Mouse (Mus musculus) E14TG2a.4 (cell line): ENCODE measurements around the gene Ffar2.

Source experiments
- H3K27me3 ChIP-seq: 2 replicates; pipeline ENCODE4 v1.6.1; 2014; ENCODE audit warnings: low read length, control low read depth; ENCODE audit not compliant: insufficient read depth
- H3K36me3 ChIP-seq: 2 replicates; pipeline ENCODE4 v1.6.1; 2014; ENCODE audit warnings: low read length, control low read depth; ENCODE audit not compliant: insufficient read depth
- H3K4me1 ChIP-seq: replicated peaks from 2 replicates; pipeline ENCODE4 v1.6.1; 2014; ENCODE audit warnings: low read depth, low read length, control low read depth
- H3K4me3 ChIP-seq: replicated peaks from 2 replicates; pipeline ENCODE4 v1.5.1; 2014; ENCODE audit warnings: mild to moderate bottlenecking, low read length
- H3K9me3 ChIP-seq: 2 replicates; pipeline ENCODE4 v1.6.1; 2014; ENCODE audit warnings: low read length, control low read depth
- CTCF ChIP-seq: conservative IDR thresholded peaks from 2 replicates; pipeline ENCODE4 v1.5.1; 2014; ENCODE audit warnings: low read length
- NANOG ChIP-seq: IDR thresholded peaks from 2 replicates; pipeline ENCODE4 v1.6.1; 2014; ENCODE audit warnings: borderline replicate concordance, low read length, mixed read lengths
- POU5F1 ChIP-seq: IDR thresholded peaks from 2 replicates; pipeline ENCODE4 v1.6.1; 2014; ENCODE audit warnings: low read length, borderline replicate concordance

The Ffar2 gene

GRCm38 (mm10) chr7:30823675-30824074 is at the start of gene Ffar2:
Ffar2 (minus strand) TSS chr7:30823775.
- H3K4me1 ChIP-seq = peaks cover 66% of the 10 kb centered on the region
- peaks cover 6% of the 10 kb centered on the region; the same call in 1 of the 2 replicates for H3K9me3 ChIP-seq
- TF ChIP-seq NANOG (no peak), POU5F1 (no peak), CTCF (no peak)
- H3K36me3 ChIP-seq = no peaks in the 10 kb centered on the region
- no peak within 1 kb of the TSS for H3K4me3 ChIP-seq
- peaks cover 42% of the 10 kb centered on the region for H3K27me3 ChIP-seq

GRCm38 (mm10) chr7:30873083-30873482 is 49.5 kb upstream of the Ffar2 start:
- no peaks in the 10 kb centered on the region for H3K36me3 ChIP-seq
- TF ChIP-seq CTCF = peak; percentile 64
- TF ChIP-seq POU5F1 = no peak
- no peak for TF ChIP-seq NANOG
- peak overlapping the region; percentile 66 for H3K4me3 ChIP-seq
- peaks cover 29% of the 10 kb centered on the region for H3K27me3 ChIP-seq
- H3K4me1 ChIP-seq = peaks cover 20% of the 10 kb centered on the region
- H3K9me3 ChIP-seq = no peaks in the 10 kb centered on the region

- Histone ChIP-seq H3K4me3 (no peak overlapping the region), H3K4me1 (peaks cover 39% of the 10 kb centered on the region), H3K9me3 (no peaks in the 10 kb centered on the region), H3K36me3 (no peaks in the 10 kb centered on the region), H3K27me3 (peaks cover 15% of the 10 kb centered on the region)
- TF ChIP-seq POU5F1 (no peak), NANOG (no peak), CTCF (no peak)
Observed at GRCm38 (mm10) chr7:30863386-30863785, 39.8 kb upstream of the Ffar2 start.

GRCm38 (mm10) chr7:30861464-30861863 is 37.9 kb upstream of the Ffar2 start, which contains the start of gene Ffar1:
Ffar1 (minus strand) TSS chr7:30861564.
- Histone ChIP-seq H3K36me3 (no peaks in the 10 kb centered on the region), H3K27me3 (peaks cover 15% of the 10 kb centered on the region), H3K4me1 (peaks cover 27% of the 10 kb centered on the region), H3K9me3 (no peaks in the 10 kb centered on the region), H3K4me3 (peak within 1 kb of the TSS; percentile 68)
- TF ChIP-seq CTCF = no peak
- no peak for TF ChIP-seq POU5F1

GRCm38 (mm10) chr7:30859635-30860402 is 36.2 kb upstream of the Ffar2 start:
- peaks cover 30% of the 10 kb centered on the region for H3K27me3 ChIP-seq
- H3K4me1 ChIP-seq = peaks cover 33% of the 10 kb centered on the region
- peak overlapping the region; percentile 68 for H3K4me3 ChIP-seq
- H3K36me3 ChIP-seq = no peaks in the 10 kb centered on the region
- TF ChIP-seq NANOG = no peak
- TF ChIP-seq CTCF = peak; percentile 93
- no peaks in the 10 kb centered on the region for H3K9me3 ChIP-seq

GRCm38 (mm10) chr7:30859290-30859634 is 35.7 kb upstream of the Ffar2 start:
- Histone ChIP-seq H3K4me1 (peaks cover 37% of the 10 kb centered on the region), H3K36me3 (no peaks in the 10 kb centered on the region), H3K27me3 (peaks cover 36% of the 10 kb centered on the region), H3K4me3 (no peak overlapping the region), H3K9me3 (no peaks in the 10 kb centered on the region)
- TF ChIP-seq POU5F1 (no peak), CTCF (peak; percentile 66)

- no peak for TF ChIP-seq NANOG
- no peak for TF ChIP-seq CTCF
- no peak for TF ChIP-seq POU5F1
- peaks cover 40% of the 10 kb centered on the region for H3K27me3 ChIP-seq
- H3K4me3 ChIP-seq = no peak overlapping the region
- H3K36me3 ChIP-seq = no peaks in the 10 kb centered on the region
- H3K9me3 ChIP-seq = no peaks in the 10 kb centered on the region
- peaks cover 44% of the 10 kb centered on the region for H3K4me1 ChIP-seq
Observed at GRCm38 (mm10) chr7:30857746-30858145, 34.2 kb upstream of the Ffar2 start.

GRCm38 (mm10) chr7:30856078-30856477 is 32.5 kb upstream of the Ffar2 start, which contains the start of gene Ffar3:
Ffar3 (minus strand) TSS chr7:30856178.
- peaks cover 45% of the 10 kb centered on the region for H3K4me1 ChIP-seq
- peaks cover 32% of the 10 kb centered on the region for H3K27me3 ChIP-seq
- H3K4me3 ChIP-seq = peak within 1 kb of the TSS; percentile 70
- TF ChIP-seq POU5F1 (no peak), CTCF (no peak), NANOG (no peak)
- no peaks in the 10 kb centered on the region for H3K9me3 ChIP-seq
- no peaks in the 10 kb centered on the region for H3K36me3 ChIP-seq

- H3K27me3 ChIP-seq = peaks cover 28% of the 10 kb centered on the region
- peaks cover 60% of the 10 kb centered on the region for H3K4me1 ChIP-seq
- H3K36me3 ChIP-seq = no peaks in the 10 kb centered on the region
- no peaks in the 10 kb centered on the region for H3K9me3 ChIP-seq
- no peak for TF ChIP-seq CTCF
- TF ChIP-seq POU5F1 = no peak
- no peak for TF ChIP-seq NANOG
- no peak overlapping the region for H3K4me3 ChIP-seq
Observed at GRCm38 (mm10) chr7:30851421-30851820, 27.8 kb upstream of the Ffar2 start.
